Mouse (Mus musculus) lung, embryonic 14.5 days (tissue): ENCODE results near the gene Cyp2s1. TPM values are rescaled to one million over a fixed set of nuclear protein-coding genes. Genes with fewer than 3 reads are reported as not detected.

ENCODE experiments used
- ATAC-seq: fragments of 200-750 bp; cut with Nextera tagmentation; 2 replicates; pipeline ENCODE4 v1.8.0; 2017; ENCODE audit warnings: mild to moderate bottlenecking, moderate TSS enrichment, moderate library complexity; ENCODE audit not compliant: insufficient read depth
- DNase-seq: peaks from one replicate; pipeline ENCODE4 v3.0.0-alpha.2; 2015
- H3K27ac ChIP-seq: fragments of 300-500 bp; sonication (generic); 2 replicates; pipeline ENCODE4 v1.5.1; 2014; ENCODE audit warnings: low read depth, mild to moderate bottlenecking, moderate library complexity
- H3K27me3 ChIP-seq: fragments of 300-500 bp; sonication (generic); 2 replicates; pipeline ENCODE4 v1.6.1; 2014; ENCODE audit warnings: low read length, control low read depth; ENCODE audit not compliant: insufficient read depth
- H3K36me3 ChIP-seq: fragments of 300-500 bp; sonication (generic); 2 replicates; pipeline ENCODE4 v1.6.1; 2014; ENCODE audit warnings: control low read depth; ENCODE audit not compliant: insufficient read depth
- H3K4me1 ChIP-seq: fragments of 300-500 bp; sonication (generic); 2 replicates; pipeline ENCODE4 v1.6.1; 2014; ENCODE audit warnings: antibody characterized with exemption, control low read depth; ENCODE audit not compliant: insufficient read depth
- H3K4me2 ChIP-seq: fragments of 300-500 bp; sonication (generic); 2 replicates; pipeline ENCODE4 v1.6.1; 2014; ENCODE audit warnings: mild to moderate bottlenecking
- H3K4me3 ChIP-seq: fragments of 300-500 bp; sonication (generic); 2 replicates; pipeline ENCODE4 v1.5.1; 2014; ENCODE audit warnings: low read depth, low read length
- H3K9ac ChIP-seq: fragments of 300-500 bp; sonication (generic); 2 replicates; pipeline ENCODE4 v1.6.1; 2014
- H3K9me3 ChIP-seq: fragments of 300-500 bp; sonication (generic); 2 replicates; pipeline ENCODE4 v1.6.1; 2016; ENCODE audit warnings: low read depth, low read length, control low read depth
- CTCF ChIP-seq: IDR thresholded peaks from 2 replicates; pipeline ENCODE4 v1.5.1; 2016; ENCODE audit warnings: antibody characterized with exemption, low read depth
- WGBS: fragments of 180-500 bp; shearing (Covaris S2); extraction: QIAGEN DNeasy Blood & Tissue Kit; methylation state at CpG from one replicate; pipeline ENCODE4 v1.1.7; 2014; 5-methylcytosine and 5-hydroxymethylcytosine counted together
- polyA plus RNA-seq: library from polyadenylated mRNA; unstranded; fragments of >200 nt; fragmentation: Nextera tagmentation; extraction: Ambion mirVana; gene quantifications from 2 replicates; pipeline ENCODE4 v1.2.1, GENCODE M21; 2014

The Cyp2s1 gene
- polyA plus RNA-seq, 1 experiment from 2014 or later = 3.2 TPM

GRCm38 (mm10) chr7:25847722-25848443 lies 31.2 kb upstream of the Cyp2s1 start:
- Histone ChIP-seq H3K9ac (peak overlapping the region; percentile 59), H3K4me1 (no peaks in the 10 kb centered on the region; the same call in 1 of the 2 replicates), H3K36me3 (no peaks in the 10 kb centered on the region), H3K27ac (no peak overlapping the region; the same call in 1 of the 2 replicates), H3K4me3 (peak overlapping the region; percentile 44), H3K27me3 (no peaks in the 10 kb centered on the region), H3K9me3 (no peaks in the 10 kb centered on the region), H3K4me2 (peak overlapping the region; percentile 69)
- TF ChIP-seq CTCF = peak; percentile 83
- ATAC-seq = peak; percentile 73
- peak; percentile 96 for DNase-seq
- 11% methylated on average over 13 of the region's 13 CpGs for WGBS

GRCm38 (mm10) chr7:25844885-25845284 lies 28.2 kb upstream of the Cyp2s1 start:
- Histone ChIP-seq H3K27ac (no peak overlapping the region), H3K27me3 (no peaks in the 10 kb centered on the region), H3K4me2 (no peak overlapping the region), H3K9ac (no peak overlapping the region), H3K36me3 (no peaks in the 10 kb centered on the region), H3K4me3 (no peak overlapping the region), H3K4me1 (no peaks in the 10 kb centered on the region; the same call in 1 of the 2 replicates), H3K9me3 (no peaks in the 10 kb centered on the region)
- TF ChIP-seq CTCF = no peak
- DNase-seq (peak; percentile 40), ATAC-seq (peak; percentile 72)
- WGBS = 42% methylated on average over 3 of the region's 3 CpGs

DNA sequence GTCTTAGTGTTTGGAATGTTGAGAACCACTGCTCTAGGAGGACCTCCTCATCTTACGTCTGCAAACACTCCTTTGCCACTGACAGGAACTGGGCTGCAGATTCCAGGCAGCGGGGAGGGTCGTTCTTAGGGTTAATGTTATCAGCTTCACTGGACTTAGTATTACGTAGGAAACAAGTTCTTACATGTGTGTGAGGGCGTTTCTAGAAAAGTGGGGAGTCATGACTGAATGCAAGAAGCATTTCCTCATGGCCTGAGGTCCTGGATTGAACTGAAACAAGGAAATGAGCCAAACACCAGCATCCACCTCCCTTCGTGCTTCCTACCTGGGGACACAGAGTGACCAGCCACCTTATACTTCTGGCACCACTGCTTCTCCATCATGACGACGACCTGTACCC lies 27.7 kb upstream of the Cyp2s1 start:
- Histone ChIP-seq H3K9ac (no peak overlapping the region), H3K4me2 (no peak overlapping the region), H3K9me3 (no peaks in the 10 kb centered on the region), H3K4me3 (no peak overlapping the region), H3K4me1 (no peaks in the 10 kb centered on the region; the same call in 1 of the 2 replicates), H3K27me3 (no peaks in the 10 kb centered on the region), H3K36me3 (no peaks in the 10 kb centered on the region), H3K27ac (0 out of 2 replicates have a peak overlapping the region, but pooled peaks have one; percentile 9)
- ATAC-seq (no peak), DNase-seq (peak; percentile 53)
- no peak for TF ChIP-seq CTCF
- 27% methylated on average over 8 of the region's 8 CpGs for WGBS

DNA sequence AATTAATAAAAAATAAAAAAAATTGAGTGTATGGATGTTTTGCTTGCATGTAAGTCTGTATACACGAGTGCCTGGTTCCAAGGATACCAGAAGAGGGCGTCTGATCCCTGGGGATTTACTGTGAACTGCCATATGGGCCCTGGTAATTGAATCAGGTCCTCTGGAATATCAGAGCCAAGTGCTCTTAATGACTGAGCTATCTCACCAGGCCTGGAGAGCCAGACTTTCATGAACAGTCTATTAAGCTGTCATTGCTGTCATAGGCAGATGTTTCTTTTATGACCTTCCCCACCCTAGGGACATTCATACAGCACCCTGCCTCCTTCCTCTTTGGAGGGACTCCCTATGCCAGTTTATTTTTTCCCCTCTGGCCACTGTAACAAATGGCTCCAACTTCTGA lies 26.8 kb upstream of the Cyp2s1 start:
- peak; percentile 35 for TF ChIP-seq CTCF
- H3K9me3 ChIP-seq = no peaks in the 10 kb centered on the region
- H3K9ac ChIP-seq = no peak overlapping the region
- H3K4me2 ChIP-seq = no peak overlapping the region
- H3K4me3 ChIP-seq = no peak overlapping the region
- no peak overlapping the region for H3K27ac ChIP-seq
- H3K27me3 ChIP-seq = no peaks in the 10 kb centered on the region
- ATAC-seq = peak; percentile 54
- H3K36me3 ChIP-seq = no peaks in the 10 kb centered on the region
- 23% methylated on average over 2 of the region's 2 CpGs for WGBS
- DNase-seq = peak; percentile 66
- no peaks in the 10 kb centered on the region; the same call in 1 of the 2 replicates for H3K4me1 ChIP-seq

- Histone ChIP-seq H3K27ac (no peak overlapping the region), H3K4me3 (no peak overlapping the region), H3K9ac (no peak overlapping the region), H3K4me2 (no peak overlapping the region), H3K36me3 (no peaks in the 10 kb centered on the region), H3K4me1 (peaks cover 1% of the 10 kb centered on the region; the same call in 1 of the 2 replicates), H3K27me3 (no peaks in the 10 kb centered on the region), H3K9me3 (no peaks in the 10 kb centered on the region)
- WGBS = 38% methylated on average over 4 of the region's 4 CpGs
- no peak for TF ChIP-seq CTCF
- DNase-seq (no peak), ATAC-seq (no peak)
Measured at GRCm38 (mm10) chr7:25840908-25841307, 24.2 kb upstream of the Cyp2s1 start.

DNA sequence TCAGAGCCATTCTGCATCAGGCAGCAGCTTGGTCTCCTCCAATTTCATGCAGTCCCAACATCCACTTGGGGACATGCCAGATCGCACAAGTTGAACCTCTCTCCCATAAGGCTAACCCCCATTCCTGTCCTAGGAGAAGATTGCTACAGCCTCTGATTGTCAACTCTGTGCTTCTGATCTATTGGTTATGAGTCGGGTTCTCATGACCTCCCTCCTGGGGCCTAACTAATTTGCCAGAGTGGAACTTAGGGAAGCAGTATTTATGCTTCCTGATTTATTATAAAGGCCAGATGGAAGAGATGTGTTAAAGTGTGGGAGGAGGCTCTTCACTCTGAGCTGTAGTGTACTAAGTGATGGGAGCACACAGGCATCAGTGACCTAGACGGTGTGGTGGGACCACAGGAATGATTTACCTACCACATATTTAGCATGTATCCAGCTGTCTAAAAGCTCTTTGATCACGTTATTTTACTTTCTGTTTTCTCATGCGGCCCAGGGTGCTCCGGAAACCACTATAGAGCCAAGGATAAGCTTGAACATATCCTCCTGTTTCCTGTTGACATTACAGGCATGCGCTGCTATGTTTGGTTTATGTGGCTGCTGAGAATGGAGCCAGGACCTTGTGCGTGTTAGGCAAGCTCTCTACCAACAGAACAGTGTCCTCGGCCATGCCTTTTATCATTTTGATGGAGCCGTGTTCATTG lies 18.6 kb upstream of the Cyp2s1 start:
- H3K4me2 ChIP-seq = no peak overlapping the region
- H3K4me1 ChIP-seq = peaks cover 6% of the 10 kb centered on the region; the same call in 1 of the 2 replicates
- ATAC-seq (peak; percentile 85), DNase-seq (peak; percentile 72)
- H3K27ac ChIP-seq = peak overlapping the region; percentile 63
- H3K9ac ChIP-seq = no peak overlapping the region
- WGBS = 36% methylated on average over 10 of the region's 10 CpGs
- H3K36me3 ChIP-seq = no peaks in the 10 kb centered on the region
- H3K4me3 ChIP-seq = no peak overlapping the region
- TF ChIP-seq CTCF = no peak
- no peaks in the 10 kb centered on the region for H3K9me3 ChIP-seq
- no peaks in the 10 kb centered on the region for H3K27me3 ChIP-seq
